Mouse (Mus musculus): Measurements from ENCODE around the gene Slc30a5.
"Not testable (repeated sequence)": the region's sequence is repeated elsewhere in the genome, so short reads cannot be mapped to it uniquely, and the experiment has no call there.

Gene Slc30a5

GRCm38 (mm10) chr13:100832741-100833639 lies at the start of gene Slc30a5:
Gene Slc30a5, minus strand, starts transcription at chr13:100833427.
- DNase-seq (ENCODE audit: low spot score): peak; percentile 100

GRCm38 (mm10) chr13:100881944-100882343 lies 48.7 kb upstream of the Slc30a5 start:
- no peak for DNase-seq (ENCODE audit: low spot score)

- DNase-seq (ENCODE audit: low spot score): no peak
Measured at GRCm38 (mm10) chr13:100879806-100880205, 46.6 kb upstream of the Slc30a5 start.

GRCm38 (mm10) chr13:100879326-100879725 lies 46.1 kb upstream of the Slc30a5 start:
- DNase-seq (ENCODE audit: low spot score): no peak

GRCm38 (mm10) chr13:100878264-100878663 lies 45.0 kb upstream of the Slc30a5 start:
- no peak for DNase-seq (ENCODE audit: low spot score)

- DNase-seq (ENCODE audit: low spot score): no peak
Measured at GRCm38 (mm10) chr13:100877703-100878102, 44.5 kb upstream of the Slc30a5 start.

GRCm38 (mm10) chr13:100875103-100875502 lies 41.9 kb upstream of the Slc30a5 start:
- DNase-seq (ENCODE audit: low spot score): peak; percentile 39

GRCm38 (mm10) chr13:100874588-100874987 lies 41.4 kb upstream of the Slc30a5 start:
- DNase-seq (ENCODE audit: low spot score): peak; percentile 16

- no peak for DNase-seq (ENCODE audit: low spot score)
Measured at GRCm38 (mm10) chr13:100873530-100873929, 40.3 kb upstream of the Slc30a5 start.

GRCm38 (mm10) chr13:100871445-100872171 lies 38.4 kb upstream of the Slc30a5 start:
- DNase-seq (ENCODE audit: low spot score): no peak

- no peak for DNase-seq (ENCODE audit: low spot score)
Measured at GRCm38 (mm10) chr13:100869813-100870212, 36.6 kb upstream of the Slc30a5 start.

- DNase-seq (ENCODE audit: low spot score): no peak
Measured at GRCm38 (mm10) chr13:100866311-100866710, 33.1 kb upstream of the Slc30a5 start.

GRCm38 (mm10) chr13:100865744-100866143 lies 32.5 kb upstream of the Slc30a5 start:
- DNase-seq (ENCODE audit: low spot score): no peak

GRCm38 (mm10) chr13:100863914-100864313 lies 30.7 kb upstream of the Slc30a5 start:
- not testable (repeated sequence) for DNase-seq (ENCODE audit: low spot score)

- DNase-seq (ENCODE audit: low spot score): no peak
Measured at GRCm38 (mm10) chr13:100859117-100859516, 25.9 kb upstream of the Slc30a5 start.

GRCm38 (mm10) chr13:100854174-100854573 lies 20.9 kb upstream of the Slc30a5 start:
- peak; percentile 80 for DNase-seq (ENCODE audit: low spot score)

GRCm38 (mm10) chr13:100853120-100853519 lies 19.9 kb upstream of the Slc30a5 start:
- no peak for DNase-seq (ENCODE audit: low spot score)

- no peak for DNase-seq (ENCODE audit: low spot score)
Measured at GRCm38 (mm10) chr13:100849137-100849536, 15.9 kb upstream of the Slc30a5 start.

GRCm38 (mm10) chr13:100846891-100847579 lies 13.8 kb upstream of the Slc30a5 start:
- peak; percentile 58 for DNase-seq (ENCODE audit: low spot score)

- DNase-seq (ENCODE audit: low spot score): no peak
Measured at GRCm38 (mm10) chr13:100846254-100846653, 13.0 kb upstream of the Slc30a5 start.

GRCm38 (mm10) chr13:100843944-100844343 lies 10.7 kb upstream of the Slc30a5 start:
- DNase-seq (ENCODE audit: low spot score): peak; percentile 20

GRCm38 (mm10) chr13:100843016-100843725 lies 9.9 kb upstream of the Slc30a5 start:
- no peak for DNase-seq (ENCODE audit: low spot score)

Measured in retina, embryonic 14.5 days (tissue).